Mouse (Mus musculus) adrenal gland, postnatal 25 days (tissue): ENCODE results near the gene Serpinb6c. TPM values are rescaled to one million over a fixed set of nuclear protein-coding genes. Genes with fewer than 3 reads are reported as not detected.
A peak's percentile ranks its signal among the peaks of the same experiment; 100 is the strongest.
"Not testable (repeated sequence)": the region's sequence is repeated elsewhere in the genome, so short reads cannot be mapped to it uniquely, and the experiment has no call there.

Source experiments
- DNase-seq: peaks from one replicate; pipeline ENCODE4 v3.0.0; 2021; ENCODE audit warnings: mixed read lengths
- long read RNA-seq: library from polyadenylated mRNA; stranded (forward); transcript quantifications from one replicate; pipeline ENCODE4 v2.0.0, GENCODE M21; 2021
- total RNA-seq: library from RNA; stranded (reverse); gene quantifications from 2 replicates; pipeline ENCODE4 v1.2.3, GENCODE M21; 2021

Gene Serpinb6c
- not detected in 2 replicates for total RNA-seq
- long read RNA-seq: 0 reads

DNA sequence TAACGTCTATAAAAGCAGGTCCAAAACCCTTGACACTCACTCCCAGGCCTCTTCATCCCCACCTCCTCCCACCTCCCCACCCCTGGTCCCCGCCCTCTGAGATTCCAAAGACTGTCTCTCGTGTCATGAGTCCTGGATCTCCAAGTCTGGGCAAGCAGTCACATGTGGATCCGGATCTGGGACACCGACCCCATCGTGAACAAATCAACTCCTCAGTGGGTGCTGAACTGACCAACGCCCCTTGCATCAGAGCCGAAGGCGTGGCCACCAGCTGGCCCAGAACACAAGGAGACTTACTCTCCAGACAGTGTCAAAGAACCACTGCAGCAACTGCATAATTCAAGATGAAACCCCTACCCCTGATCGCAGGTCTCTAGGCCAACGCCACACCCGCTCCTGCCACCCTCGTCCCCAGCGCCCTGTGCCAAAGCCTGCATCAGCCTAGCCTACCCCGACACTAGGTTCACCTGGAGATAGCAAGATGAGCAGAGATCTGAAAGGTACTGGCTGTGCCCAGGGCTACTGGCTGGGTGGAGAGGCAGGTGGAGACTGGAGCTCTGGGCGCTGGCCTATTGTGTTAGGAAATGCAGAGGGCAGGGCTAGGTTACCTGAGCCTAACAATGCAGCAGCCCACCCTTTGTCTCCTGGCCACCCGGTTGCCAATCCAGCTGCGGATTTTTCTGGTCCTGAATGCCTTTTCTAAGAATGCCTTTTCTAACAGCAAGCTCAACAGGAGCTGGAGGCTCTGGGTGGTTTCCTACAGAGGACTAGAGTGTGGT lies at the start of gene Serpinb6c:
TSS of gene Serpinb6c (minus strand) at position 533 of the 779 bp plus-strand sequence.
- DNase-seq: no peak

GRCm38 (mm10) chr13:33952947-33953346 lies 47.4 kb upstream of the Serpinb6c start:
- DNase-seq: no peak

DNA sequence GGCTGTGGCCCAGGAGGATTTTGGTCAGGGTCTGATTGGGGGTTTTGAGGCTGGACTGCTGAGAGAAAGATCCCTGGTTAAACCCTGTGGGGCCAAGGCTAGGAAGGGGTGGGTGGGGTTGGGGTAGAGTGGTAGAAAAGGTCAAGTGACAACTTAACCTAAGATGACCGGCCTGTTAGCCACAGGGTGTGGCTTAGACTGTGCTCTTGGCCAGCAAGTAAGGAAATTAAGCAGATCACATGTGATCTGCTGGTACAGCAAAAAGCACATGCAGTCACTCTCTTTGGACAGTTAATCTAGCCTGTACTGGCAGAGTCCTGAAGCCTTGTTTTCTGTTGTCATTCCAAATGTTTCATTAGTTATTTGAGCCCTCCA lies 46.6 kb upstream of the Serpinb6c start:
- peak; percentile 17 for DNase-seq

DNA sequence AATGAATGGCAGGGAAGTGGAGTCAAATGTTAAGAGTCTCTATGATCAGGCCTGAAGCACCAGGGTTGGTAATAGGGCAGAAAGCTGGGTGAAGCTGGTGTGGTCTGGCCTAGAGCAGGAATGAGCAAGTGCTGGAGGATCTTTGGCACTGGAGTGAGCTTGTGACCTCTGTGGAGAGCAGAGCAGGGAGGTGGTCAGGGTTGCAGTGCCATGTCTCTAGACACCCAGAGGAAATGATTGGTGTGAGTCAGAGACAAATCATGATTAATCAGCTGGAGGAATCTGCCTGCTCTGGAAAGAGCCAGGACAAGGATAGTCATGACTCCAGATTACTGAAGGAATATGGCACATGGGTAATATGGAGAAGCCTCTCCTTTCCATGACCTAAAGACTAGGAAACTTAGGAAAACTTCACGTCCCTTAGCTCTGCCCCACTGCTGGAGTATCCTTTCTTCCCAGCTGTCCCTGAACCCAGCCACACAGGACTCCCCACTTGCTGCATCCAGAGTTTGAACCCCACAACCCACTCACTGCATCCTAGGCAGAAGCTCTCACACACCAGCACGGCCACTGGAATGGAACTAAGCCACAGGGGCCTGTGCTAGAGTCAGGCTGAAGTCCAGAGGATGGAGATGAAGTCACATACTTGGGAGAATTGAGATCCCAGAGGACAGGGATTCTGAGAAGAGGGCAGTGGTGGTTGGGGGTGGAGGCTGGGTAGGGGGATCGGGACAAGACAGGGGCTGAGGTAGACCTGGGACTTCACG lies 46.0 kb upstream of the Serpinb6c start:
- DNase-seq: peak; percentile 55

GRCm38 (mm10) chr13:33942212-33942779 lies 36.8 kb upstream of the Serpinb6c start:
- peak; percentile 46 for DNase-seq

GRCm38 (mm10) chr13:33941288-33941808 lies 35.8 kb upstream of the Serpinb6c start:
- DNase-seq: no peak

GRCm38 (mm10) chr13:33937587-33937986 lies 32.1 kb upstream of the Serpinb6c start:
- DNase-seq: not testable (repeated sequence)

DNA sequence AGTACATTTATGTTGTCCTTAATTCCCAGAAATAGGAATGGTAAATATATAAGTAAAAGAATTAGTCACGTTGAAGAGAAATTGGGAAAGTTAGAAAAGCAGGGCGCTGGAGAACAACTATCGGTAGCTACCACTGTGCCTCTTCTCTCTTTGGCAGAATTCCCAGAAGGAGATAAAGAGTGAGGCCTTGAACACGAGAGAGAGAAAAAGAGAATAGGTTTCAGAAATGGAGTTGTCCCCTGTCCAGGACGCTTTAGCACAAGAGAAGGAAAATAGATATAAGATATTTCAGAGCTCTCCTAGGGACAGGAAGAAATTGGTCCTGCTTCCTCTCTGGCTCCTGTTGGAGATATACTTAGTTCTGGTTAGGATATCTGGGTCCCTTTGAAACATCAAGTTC lies 31.6 kb upstream of the Serpinb6c start:
- DNase-seq: no peak

GRCm38 (mm10) chr13:33935465-33936181 lies 30.1 kb upstream of the Serpinb6c start:
- peak; percentile 69 for DNase-seq

DNA sequence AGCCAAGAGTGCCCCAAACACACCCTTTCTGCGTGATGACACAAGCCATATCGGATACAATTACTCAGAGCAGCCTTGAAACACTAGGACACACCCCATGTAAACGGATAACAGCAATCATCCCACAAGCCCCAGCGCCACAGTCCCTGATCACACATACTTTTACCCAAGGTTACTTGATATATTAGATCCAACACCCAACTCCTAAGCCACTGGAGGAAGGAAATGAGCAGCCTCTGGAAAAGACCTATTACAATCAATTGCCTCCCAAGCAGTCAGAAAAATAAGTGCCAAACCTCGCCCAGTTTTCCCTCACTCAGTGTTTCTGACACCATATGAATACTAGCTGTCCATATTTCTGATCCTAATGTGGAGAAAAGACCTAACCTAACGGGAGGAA lies 29.2 kb upstream of the Serpinb6c start:
- DNase-seq: peak; percentile 45

DNA sequence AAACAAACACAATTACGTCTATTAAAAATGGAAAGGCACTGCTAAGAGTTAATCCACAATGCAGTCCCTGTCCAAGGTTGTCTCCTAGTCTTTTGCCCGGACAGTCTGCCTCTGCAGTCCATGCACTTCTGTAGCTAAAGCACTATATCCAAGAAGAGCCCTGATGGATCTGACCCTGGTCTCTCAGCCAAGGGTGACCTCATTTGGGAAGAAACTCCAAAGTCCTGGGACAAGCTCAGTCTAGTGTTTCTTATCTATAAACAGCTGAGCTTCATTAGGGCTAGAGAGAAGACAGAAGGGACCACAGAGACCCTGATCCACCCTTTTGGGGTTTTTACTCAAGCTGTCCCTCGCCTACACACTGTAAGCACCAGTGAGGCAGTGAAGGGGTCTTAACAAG lies 25.4 kb upstream of the Serpinb6c start:
- DNase-seq: no peak

GRCm38 (mm10) chr13:33930281-33930680 lies 24.8 kb upstream of the Serpinb6c start:
- no peak for DNase-seq

DNA sequence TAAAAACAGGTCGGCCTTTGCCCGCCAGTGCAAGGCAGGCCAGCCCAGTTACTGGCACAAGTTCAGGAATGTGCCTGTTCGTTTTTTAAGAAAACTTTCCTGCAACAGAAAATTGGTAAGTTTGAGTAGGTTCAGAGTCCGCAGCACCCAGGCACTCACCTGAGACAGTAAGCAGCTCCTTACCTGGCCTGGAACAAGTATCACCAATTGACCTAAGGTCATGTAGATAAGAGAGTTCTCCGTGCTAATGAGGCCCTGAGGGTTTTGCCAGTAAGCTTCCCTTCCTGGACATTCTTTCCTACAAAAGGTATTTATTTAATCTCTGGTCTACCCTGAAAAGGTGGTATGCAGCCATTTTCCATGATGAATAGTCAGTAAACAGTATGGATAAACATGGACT lies 16.2 kb upstream of the Serpinb6c start:
- DNase-seq: no peak

DNA sequence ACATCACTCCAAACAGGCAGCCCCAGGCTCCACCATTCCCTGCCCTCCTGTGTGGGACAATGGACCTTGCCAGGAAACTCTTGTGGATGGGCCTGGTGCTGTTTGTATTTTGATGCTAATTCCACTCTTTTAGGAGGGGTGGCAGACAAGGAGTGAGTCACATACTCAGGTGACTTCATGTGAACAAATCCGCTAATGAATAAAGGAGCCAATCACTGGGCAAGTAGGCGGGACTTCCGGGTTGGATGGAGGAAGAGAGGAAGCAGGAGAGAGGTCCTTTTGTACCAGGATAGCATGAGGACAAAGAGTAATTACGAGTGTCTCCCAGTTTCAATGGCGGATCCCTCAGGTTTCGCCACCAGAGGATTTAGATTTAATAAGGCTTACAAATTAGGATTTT lies 15.5 kb upstream of the Serpinb6c start:
- DNase-seq: no peak

GRCm38 (mm10) chr13:33906821-33907220 lies 1.3 kb upstream of the Serpinb6c start:
- DNase-seq: no peak

GRCm38 (mm10) chr13:33903290-33903689 lies 2.2 kb downstream of the Serpinb6c start:
- no peak for DNase-seq

DNA sequence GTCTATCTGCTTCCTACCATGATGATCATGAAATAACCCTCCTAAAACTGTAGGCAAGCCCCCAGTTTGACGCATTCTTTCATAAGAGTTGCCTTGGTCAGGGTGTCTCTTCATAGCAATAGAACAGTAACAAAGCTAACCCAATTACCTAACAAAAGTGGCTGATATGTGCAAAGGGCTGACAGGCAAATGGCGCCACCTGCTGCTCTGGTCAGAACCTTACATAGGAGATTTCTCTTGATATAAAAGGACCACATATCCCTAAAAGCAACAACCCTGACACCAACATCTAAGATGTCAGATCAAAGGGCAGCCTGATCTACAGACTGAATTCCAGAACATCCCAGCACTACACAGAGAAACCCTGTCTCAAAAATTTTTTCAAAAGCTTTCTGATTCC lies 11.3 kb downstream of the Serpinb6c start:
- DNase-seq: peak; percentile 50

DNA sequence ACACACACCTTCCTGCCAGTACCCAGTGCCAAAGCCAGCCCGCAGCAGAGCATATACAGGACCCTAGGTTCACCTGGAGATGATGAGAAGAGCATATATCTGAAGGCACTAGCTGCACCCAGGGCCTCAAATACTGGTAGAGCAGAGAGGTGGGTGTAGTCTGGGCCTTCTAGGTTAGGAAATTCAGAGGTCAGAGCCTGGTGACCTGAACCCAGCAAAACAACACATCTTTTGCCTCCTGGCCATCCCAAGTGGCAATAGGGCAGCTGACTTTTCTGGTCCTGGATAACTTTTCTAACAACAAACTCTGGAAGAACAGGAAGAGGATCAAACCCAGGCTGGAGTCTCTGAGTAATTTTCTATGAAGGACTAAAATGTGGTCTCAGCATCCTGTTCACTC lies 62.2 kb downstream of the Serpinb6c start, which contains the start of gene Serpinb6e:
TSS of gene Serpinb6e (minus strand) at position 101 of the 400 bp plus-strand sequence.
- DNase-seq: no peak

DNA sequence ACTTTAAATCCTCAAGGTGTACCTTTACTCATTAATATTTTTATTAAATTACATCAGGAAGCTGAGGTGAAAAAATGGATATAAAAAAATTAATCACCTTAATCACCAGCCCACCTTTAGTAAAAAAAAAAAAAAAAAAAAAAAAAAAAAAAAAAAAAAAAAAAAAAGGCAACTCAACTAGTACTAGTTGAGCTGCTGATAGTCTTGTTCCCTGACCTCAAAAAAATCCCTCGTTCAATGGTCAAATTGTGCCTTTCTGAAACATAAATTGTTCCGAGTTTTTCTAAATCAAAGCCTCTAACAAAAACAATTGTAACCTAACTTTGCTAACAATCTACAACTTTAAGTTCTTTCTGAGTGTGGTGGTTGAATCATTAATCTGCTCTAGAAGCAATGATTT lies 74.8 kb downstream of the Serpinb6c start:
- no peak for DNase-seq
